Mouse (Mus musculus) lung, postnatal 0 days (tissue): ENCODE data around the gene Taf3. TPM values are rescaled to one million over a fixed set of nuclear protein-coding genes. Genes with fewer than 3 reads are reported as not detected.

Source experiments
- ATAC-seq: fragments of 200-750 bp; cut with Nextera tagmentation; 2 replicates; pipeline ENCODE4 v1.8.0; 2017; ENCODE audit warnings: moderate library complexity
- DNase-seq: peaks from one replicate; pipeline ENCODE4 v3.0.0-alpha.2; 2016; ENCODE audit warnings: low spot score
- H3K27ac ChIP-seq: fragments of 300-500 bp; sonication (generic); 2 replicates; pipeline ENCODE4 v1.5.1; 2014; ENCODE audit warnings: antibody characterized with exemption, mild to moderate bottlenecking, low read length, mixed read lengths
- H3K27me3 ChIP-seq: fragments of 300-500 bp; sonication (generic); replicated peaks from 2 replicates; pipeline ENCODE4 v1.6.1; 2014; ENCODE audit warnings: low read length, mixed read lengths; ENCODE audit not compliant: insufficient read depth
- H3K36me3 ChIP-seq: fragments of 300-500 bp; sonication (generic); 2 replicates; pipeline ENCODE4 v1.6.1; 2014; ENCODE audit warnings: low read length, mixed read lengths; ENCODE audit not compliant: insufficient read depth
- H3K4me1 ChIP-seq: fragments of 300-500 bp; sonication (generic); 2 replicates; pipeline ENCODE4 v1.6.1; 2014; ENCODE audit warnings: antibody characterized with exemption, low read depth, low read length, mixed read lengths; ENCODE audit not compliant: insufficient read depth
- H3K4me2 ChIP-seq: fragments of 300-500 bp; sonication (generic); replicated peaks from 2 replicates; pipeline ENCODE4 v1.6.1; 2014; ENCODE audit warnings: low read depth, mild to moderate bottlenecking, low read length, moderate library complexity, mixed read lengths
- H3K4me3 ChIP-seq: fragments of 300-500 bp; sonication (generic); 2 replicates; pipeline ENCODE4 v1.5.1; 2014; ENCODE audit warnings: low read depth, low read length
- H3K9ac ChIP-seq: fragments of 300-500 bp; sonication (generic); replicated peaks from 2 replicates; pipeline ENCODE4 v1.6.1; 2014; ENCODE audit warnings: low read depth, mild to moderate bottlenecking
- H3K9me3 ChIP-seq: fragments of 300-500 bp; sonication (generic); 2 replicates; pipeline ENCODE4 v1.6.1; 2016; ENCODE audit warnings: low read length, mixed read lengths
- CTCF ChIP-seq: IDR thresholded peaks from 2 replicates; pipeline ENCODE4 v1.5.1; 2016; ENCODE audit warnings: antibody characterized with exemption, mild to moderate bottlenecking
- EP300 ChIP-seq: IDR thresholded peaks from 2 replicates; pipeline ENCODE4 v1.6.1; 2016; ENCODE audit warnings: antibody characterized with exemption, mild to moderate bottlenecking, control low read depth
- WGBS: fragments of 180-500 bp; shearing (Covaris S2); extraction: QIAGEN DNeasy Blood & Tissue Kit; methylation state at CpG from one replicate; pipeline ENCODE4 v1.1.7; 2014; 5-methylcytosine and 5-hydroxymethylcytosine counted together
- polyA plus RNA-seq: library from polyadenylated mRNA; unstranded; fragments of >200 nt; fragmentation: Nextera tagmentation; extraction: Ambion mirVana; gene quantifications from 2 replicates; pipeline ENCODE4 v1.2.1, GENCODE M21; 2015

Gene Taf3
- polyA plus RNA-seq, 1 experiment from 2014 or later: 7.5 TPM

DNA sequence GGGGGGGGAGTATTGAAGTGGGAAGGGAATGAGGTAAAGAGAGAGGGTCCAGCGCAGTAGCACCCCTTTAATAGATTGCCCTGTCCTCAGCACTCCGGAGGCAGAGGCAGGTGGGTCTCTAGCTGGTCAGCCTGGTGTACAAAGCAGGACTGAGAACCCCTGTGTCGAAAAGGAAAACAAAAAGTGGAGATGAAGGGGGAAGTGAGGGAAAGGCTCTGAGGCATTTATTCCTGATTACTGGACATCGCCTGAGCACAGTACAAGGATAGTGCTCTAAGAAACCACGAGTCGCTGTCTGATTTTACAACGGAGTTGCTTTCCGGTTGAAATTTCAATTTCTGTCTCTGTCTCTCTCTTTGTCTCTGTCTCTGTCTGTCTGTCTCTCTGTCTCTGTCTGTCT, 158.1 kb downstream of the Taf3 start:
- no peak overlapping the region for H3K4me3 ChIP-seq
- H3K9me3 ChIP-seq: no peaks in the 10 kb centered on the region
- TF ChIP-seq CTCF (no peak), EP300 (no peak)
- peaks cover 86% of the 10 kb centered on the region for H3K27me3 ChIP-seq
- no peak overlapping the region for H3K9ac ChIP-seq
- H3K36me3 ChIP-seq: no peaks in the 10 kb centered on the region
- no peak overlapping the region for H3K27ac ChIP-seq
- peaks cover 7% of the 10 kb centered on the region for H3K4me1 ChIP-seq
- no peak overlapping the region for H3K4me2 ChIP-seq
- DNase-seq: no peak
- no peak for ATAC-seq
- WGBS: 7% methylated on average over 8 of the region's 8 CpGs

- under 1% methylated on average over 23 of the region's 23 CpGs for WGBS
- Histone ChIP-seq H3K9me3 (no peaks in the 10 kb centered on the region), H3K4me3 (peak within 1 kb of the TSS; percentile 17), H3K27ac (no peak within 1 kb of the TSS), H3K4me2 (peak within 1 kb of the TSS; percentile 20), H3K36me3 (no peaks in the 10 kb centered on the region), H3K9ac (no peak within 1 kb of the TSS), H3K4me1 (peaks cover 7% of the 10 kb centered on the region), H3K27me3 (peaks cover 86% of the 10 kb centered on the region)
- no peak for ATAC-seq
- no peak for TF ChIP-seq CTCF
- no peak for TF ChIP-seq EP300
- DNase-seq: no peak
Measured at GRCm38 (mm10) chr2:9889651-9890183, 158.7 kb downstream of the Taf3 start, which contains the start of gene Gata3. Gene Gata3, minus strand, starts transcription at chr2:9890034.

- Histone ChIP-seq H3K27me3 (peaks cover 86% of the 10 kb centered on the region), H3K4me3 (peak within 1 kb of the TSS; percentile 17), H3K36me3 (no peaks in the 10 kb centered on the region), H3K9me3 (no peaks in the 10 kb centered on the region), H3K4me1 (peaks cover 7% of the 10 kb centered on the region), H3K9ac (no peak within 1 kb of the TSS), H3K4me2 (peak within 1 kb of the TSS; percentile 20), H3K27ac (no peak within 1 kb of the TSS)
- TF ChIP-seq CTCF (peak; percentile 69), EP300 (no peak)
- DNase-seq (peak; percentile 49), ATAC-seq (peak; percentile 84)
- WGBS: 2% methylated on average over 30 of the region's 30 CpGs
Measured at GRCm38 (mm10) chr2:9888913-9889650, 159.3 kb downstream of the Taf3 start, which contains the start of gene 9230102O04Rik. Gene 9230102O04Rik, minus strand, starts transcription at chr2:9889540.

DNA sequence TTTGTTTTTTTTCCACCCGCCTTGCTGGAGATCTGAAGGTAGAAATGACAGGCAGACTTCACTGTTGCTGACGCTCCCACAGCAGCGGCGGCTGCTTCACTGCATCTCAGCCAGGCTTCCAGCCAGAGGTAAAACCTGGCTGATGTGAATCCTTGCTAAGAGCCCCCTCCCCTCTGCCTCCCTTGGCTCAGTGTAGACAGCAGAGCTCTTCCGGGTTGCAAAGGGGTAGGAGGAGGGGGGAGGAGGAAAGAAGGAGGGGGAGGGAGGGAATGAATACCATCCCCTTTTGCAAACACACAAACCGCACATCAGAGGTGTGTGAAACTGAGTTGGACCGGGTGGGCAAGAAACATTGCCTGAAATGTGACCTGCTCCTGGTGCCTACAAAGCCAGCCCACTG, 160.8 kb downstream of the Taf3 start:
- Histone ChIP-seq H3K9ac (no peak overlapping the region), H3K4me2 (no peak overlapping the region), H3K4me3 (no peak overlapping the region), H3K9me3 (no peaks in the 10 kb centered on the region), H3K4me1 (peaks cover 9% of the 10 kb centered on the region), H3K27me3 (peaks cover 85% of the 10 kb centered on the region), H3K27ac (no peak overlapping the region), H3K36me3 (no peaks in the 10 kb centered on the region)
- WGBS: 2% methylated on average over 7 of the region's 7 CpGs
- ATAC-seq (no peak), DNase-seq (no peak)
- TF ChIP-seq CTCF (no peak), EP300 (no peak)

- Histone ChIP-seq H3K27ac (no peak overlapping the region), H3K27me3 (peaks cover 85% of the 10 kb centered on the region), H3K4me3 (no peak overlapping the region), H3K36me3 (no peaks in the 10 kb centered on the region), H3K9me3 (no peaks in the 10 kb centered on the region), H3K9ac (no peak overlapping the region), H3K4me2 (no peak overlapping the region), H3K4me1 (peaks cover 12% of the 10 kb centered on the region)
- DNase-seq: no peak
- TF ChIP-seq CTCF: no peak
- no peak for TF ChIP-seq EP300
- ATAC-seq: no peak
- 5% methylated on average over 7 of the region's 7 CpGs for WGBS
Measured at GRCm38 (mm10) chr2:9886921-9887610, 161.3 kb downstream of the Taf3 start.

DNA sequence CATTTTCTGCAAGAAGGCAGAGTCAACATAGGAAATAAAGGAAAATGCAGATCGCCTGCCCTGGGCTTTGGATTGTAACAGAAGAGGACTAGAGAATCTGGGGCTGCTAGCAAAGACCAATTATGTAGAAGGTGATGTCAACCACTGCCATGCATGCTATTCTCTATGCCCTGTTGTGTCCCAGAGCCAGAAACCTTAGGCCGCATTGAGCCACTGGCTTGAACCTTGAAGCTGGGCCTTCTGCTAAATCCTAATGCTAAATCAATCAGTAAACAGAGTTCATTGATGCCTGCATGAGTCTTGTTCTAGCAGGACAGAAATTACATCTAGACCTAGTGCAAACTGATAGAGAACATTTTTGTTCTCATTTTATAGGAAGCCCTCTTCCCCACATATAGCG, 162.4 kb downstream of the Taf3 start:
- Histone ChIP-seq H3K9me3 (no peaks in the 10 kb centered on the region), H3K27ac (no peak overlapping the region)

More for the DNA sequence above, 162.4 kb downstream of the Taf3 start:
- no peak for ATAC-seq
- no peak overlapping the region for H3K4me2 ChIP-seq
- H3K27me3 ChIP-seq: peaks cover 91% of the 10 kb centered on the region
- TF ChIP-seq CTCF (no peak), EP300 (no peak)
- DNase-seq: no peak
- WGBS: 29% methylated on average over 3 of the region's 3 CpGs
- H3K36me3 ChIP-seq: no peaks in the 10 kb centered on the region
- H3K4me1 ChIP-seq: peaks cover 16% of the 10 kb centered on the region
- H3K9ac ChIP-seq: no peak overlapping the region
- H3K4me3 ChIP-seq: no peak overlapping the region
